ENCODE assay signal across 23 mouse cellular contexts in the genomic region with DNA sequence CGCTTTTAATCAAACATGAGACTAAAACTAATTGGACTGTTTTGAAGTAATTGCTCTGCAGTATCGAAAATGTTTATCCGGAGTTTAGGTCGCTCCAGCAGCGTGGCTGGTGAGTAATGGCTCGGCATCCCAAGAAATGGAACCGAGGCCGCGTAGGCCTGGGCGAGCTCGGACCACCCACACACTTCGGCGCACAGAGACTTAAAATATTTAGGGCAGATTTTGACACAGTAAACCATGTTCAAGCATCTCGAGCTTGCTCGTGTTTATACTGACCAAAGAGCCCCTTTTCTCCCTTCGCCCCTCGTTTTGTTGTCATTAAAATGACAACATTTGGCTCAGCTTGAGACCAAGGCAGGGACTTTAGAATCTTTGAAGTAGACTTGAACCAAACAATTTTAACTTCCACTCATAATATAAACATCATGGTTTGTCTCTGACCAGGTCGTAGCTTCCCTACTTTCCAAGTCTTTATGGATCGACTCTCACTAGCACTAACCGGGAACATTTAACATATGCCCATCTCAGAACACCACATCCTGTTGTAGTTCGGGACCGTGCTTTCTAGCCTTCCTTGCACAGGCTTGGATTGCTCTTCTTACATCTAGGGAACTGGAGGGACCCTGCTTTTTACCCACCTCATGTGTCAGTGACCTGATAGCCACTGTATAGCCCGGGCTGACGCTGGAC.
A peak's percentile ranks its signal among the peaks of the same experiment; 100 is the strongest.
DNase-seq lines count a peak whose midpoint lies in the region; ATAC-seq and TF ChIP-seq lines count a peak whose summit lies in the region.
"Had no signal": no experiment of that assay in that cellular context is flagged by ENCODE, and none has a peak within 500 bp of the region (broad histone marks: within the 10 kb centered on the region; RNA-seq: fewer than 3 reads in every experiment).

No protein-coding gene starts in this region.

- 0 out of 2 replicates have a peak, but pooled peaks cover 3% of the 10 kb centered on the region for H3K4me1 ChIP-seq in kidney, embryonic 14.5 days (ENCODE audit: control insufficient read depth, insufficient read depth, low read length)
- H3K4me1 ChIP-seq in lung, embryonic 14.5 days (ENCODE audit: insufficient read depth) = 0 out of 2 replicates have a peak, but pooled peaks cover 8% of the 10 kb centered on the region
- H3K4me1 ChIP-seq in intestine, embryonic 14.5 days (replicated peaks; ENCODE audit: control insufficient read depth, insufficient read depth, low read length) = 0 out of 2 replicates have a peak, but pooled peaks cover 3% of the 10 kb centered on the region
- H3K4me1 ChIP-seq: embryonic facial prominence, embryonic 15.5 days; forebrain, embryonic 10.5 days; hindbrain, embryonic 12.5 days had no signal

- H3K4me2 ChIP-seq in kidney, embryonic 14.5 days (replicated peaks; ENCODE audit: low read depth, low read length) = no peak overlapping the region
- H3K4me2 ChIP-seq in lung, embryonic 14.5 days = no peak overlapping the region
- no peak overlapping the region for H3K4me2 ChIP-seq in intestine, embryonic 14.5 days (ENCODE audit: low read length)
- H3K4me2 ChIP-seq: embryonic facial prominence, embryonic 15.5 days; heart, embryonic 11.5 days; hindbrain, embryonic 12.5 days had no signal

- H3K27ac ChIP-seq in kidney, embryonic 14.5 days (ENCODE audit: low read depth, low read length) = no peak overlapping the region
- peak overlapping the region; percentile 92 for H3K27ac ChIP-seq in lung, embryonic 14.5 days (ENCODE audit: low read depth)
- H3K27ac ChIP-seq in intestine, embryonic 14.5 days (ENCODE audit: low read depth) = peak overlapping the region; percentile 72
- H3K27ac ChIP-seq: embryonic facial prominence, embryonic 15.5 days; forebrain, embryonic 10.5 days; gastrocnemius, adult 2 months; hindbrain, embryonic 12.5 days; layer of hippocampus, adult 2 months had no signal

- ATAC-seq in kidney, embryonic 14.5 days (ENCODE audit: low FRiP score, low TSS enrichment) = 0 out of 2 replicates have a peak, but pooled peaks have one; percentile 46
- peak; percentile 92 for ATAC-seq in lung, embryonic 14.5 days (ENCODE audit: insufficient read depth)
- 0 out of 2 replicates have a peak, but pooled peaks have one; percentile 50 for ATAC-seq in intestine, embryonic 14.5 days (replicated peaks; ENCODE audit: low FRiP score, low TSS enrichment, low read depth)
- ATAC-seq: activated CD4-positive, CD25-positive, alpha-beta regulatory T cell, adult 4 months; CD4-positive, CD25-positive, alpha-beta regulatory T cell, adult 4 months had no signal

- H3K27me3 ChIP-seq in kidney, embryonic 14.5 days (ENCODE audit: control insufficient read depth, insufficient read depth, low read length) = no peaks in the 10 kb centered on the region
- no peaks in the 10 kb centered on the region for H3K27me3 ChIP-seq in lung, embryonic 14.5 days (ENCODE audit: insufficient read depth, low read length)
- no peaks in the 10 kb centered on the region for H3K27me3 ChIP-seq in intestine, embryonic 14.5 days (replicated peaks; ENCODE audit: control insufficient read depth, insufficient read depth, low read length)
- H3K27me3 ChIP-seq: embryonic facial prominence, embryonic 15.5 days; hindbrain, embryonic 12.5 days had no signal

- no peaks in the 10 kb centered on the region for H3K36me3 ChIP-seq in kidney, embryonic 14.5 days (ENCODE audit: control insufficient read depth, insufficient read depth, low read length)
- no peaks in the 10 kb centered on the region for H3K36me3 ChIP-seq in lung, embryonic 14.5 days (ENCODE audit: insufficient read depth)
- no peaks in the 10 kb centered on the region for H3K36me3 ChIP-seq in intestine, embryonic 14.5 days (ENCODE audit: control insufficient read depth, insufficient read depth, low read length)
- H3K36me3 ChIP-seq: embryonic facial prominence, embryonic 15.5 days; forebrain, embryonic 10.5 days; hindbrain, embryonic 12.5 days had no signal

- TF ChIP-seq CTCF in lung, embryonic 14.5 days (IDR thresholded peaks at IDR 0.05; ENCODE audit: low read depth) = no peak

- no peak overlapping the region for H3K9ac ChIP-seq in kidney, embryonic 14.5 days (ENCODE audit: low read depth, low read length)
- H3K9ac ChIP-seq in lung, embryonic 14.5 days = no peak overlapping the region
- H3K9ac ChIP-seq in intestine, embryonic 14.5 days (ENCODE audit: low read length) = no peak overlapping the region
- H3K9ac ChIP-seq: embryonic facial prominence, embryonic 15.5 days; hindbrain, embryonic 12.5 days had no signal

- no peak for DNase-seq in kidney, postnatal 36 days
- DNase-seq in lung, embryonic 14.5 days = peak; percentile 91
- no peak for DNase-seq in lung, postnatal 36 days
- peak; percentile 62 for DNase-seq in intestine, embryonic 14.5 days (ENCODE audit: low spot score)
- DNase-seq in retina, postnatal 1 day = peak; percentile 31
- DNase-seq in urinary bladder, postnatal 14 days (ENCODE audit: low spot score) = no peak
- DNase-seq in adrenal gland, postnatal 10 days = no peak
- DNase-seq: adrenal gland, postnatal 25 days; cerebellum, adult 11-12 months; gastrocnemius, adult 2 months; heart, postnatal 14 days; layer of hippocampus, postnatal 36 days; right cerebral cortex, postnatal 4 days; thymus, adult 18-20 months; thymus, postnatal 4 days had no signal

- no peak overlapping the region for H3K4me3 ChIP-seq in kidney, embryonic 14.5 days (ENCODE audit: low read length)
- H3K4me3 ChIP-seq in lung, embryonic 14.5 days (ENCODE audit: low read depth, low read length) = no peak overlapping the region
- no peak overlapping the region for H3K4me3 ChIP-seq in intestine, embryonic 14.5 days (ENCODE audit: low read depth, low read length)
- H3K4me3 ChIP-seq: embryonic facial prominence, embryonic 15.5 days; forebrain, embryonic 10.5 days; gastrocnemius, adult 2 months; hindbrain, embryonic 12.5 days; layer of hippocampus, adult 2 months had no signal

- no peaks in the 10 kb centered on the region for H3K9me3 ChIP-seq in kidney, embryonic 14.5 days (ENCODE audit: control insufficient read depth, low read length)
- H3K9me3 ChIP-seq in lung, embryonic 14.5 days (ENCODE audit: low read depth, low read length) = no peaks in the 10 kb centered on the region
- no peaks in the 10 kb centered on the region for H3K9me3 ChIP-seq in intestine, embryonic 14.5 days (ENCODE audit: control insufficient read depth, low read length)
- H3K9me3 ChIP-seq: embryonic facial prominence, embryonic 15.5 days; forebrain, embryonic 10.5 days; hindbrain, embryonic 12.5 days had no signal

- WGBS in kidney, embryonic 14.5 days = 66% methylated on average over 24 of the region's 24 CpGs
- WGBS in lung, embryonic 14.5 days = 46% methylated on average over 24 of the region's 24 CpGs
- WGBS in intestine, embryonic 14.5 days = 41% methylated on average over 24 of the region's 24 CpGs

Comparison
In these comparisons a context has a peak if more than half of its experiments do, and no peak if none do; other contexts are left out.
1. DNase-seq: peak in lung, embryonic 14.5 days (single experiment), intestine, embryonic 14.5 days (single experiment) and retina, postnatal 1 day (single experiment); none in kidney, postnatal 36 days (0 of 2), lung, postnatal 36 days (single experiment), urinary bladder, postnatal 14 days (single experiment) and adrenal gland, postnatal 10 days (single experiment).
2. Peak in every context shown above with its lines, with median percentiles within 50 percentile points of each other: ATAC-seq.